Mouse (Mus musculus) forebrain, embryonic 12.5 days (tissue): ENCODE measurements around the gene Ak2. TPM values are rescaled to one million over a fixed set of nuclear protein-coding genes. Genes with fewer than 3 reads are reported as not detected.

Experiments
- ATAC-seq: fragments of 200-750 bp; cut with Nextera tagmentation; 2 replicates; pipeline ENCODE4 v1.8.0; 2017; ENCODE audit warnings: moderate TSS enrichment; ENCODE audit not compliant: low FRiP score
- H3K27ac ChIP-seq: fragments of 300-500 bp; sonication (generic); 2 replicates; pipeline ENCODE4 v1.5.1; 2016; ENCODE audit warnings: mild to moderate bottlenecking
- H3K27me3 ChIP-seq: fragments of 300-500 bp; sonication (generic); 2 replicates; pipeline ENCODE4 v1.6.1; 2016; ENCODE audit warnings: mild to moderate bottlenecking
- H3K36me3 ChIP-seq: fragments of 300-500 bp; sonication (generic); replicated peaks from 2 replicates; pipeline ENCODE4 v1.6.1; 2016; ENCODE audit warnings: mild to moderate bottlenecking
- H3K4me1 ChIP-seq: fragments of 300-500 bp; sonication (generic); 2 replicates; pipeline ENCODE4 v1.6.1; 2016
- H3K4me2 ChIP-seq: fragments of 300-500 bp; sonication (generic); 2 replicates; pipeline ENCODE4 v1.6.1; 2016; ENCODE audit warnings: mild to moderate bottlenecking, moderate library complexity
- H3K4me3 ChIP-seq: fragments of 300-500 bp; sonication (generic); replicated peaks from 2 replicates; pipeline ENCODE4 v1.5.1; 2016; ENCODE audit warnings: mild to moderate bottlenecking
- H3K9ac ChIP-seq: fragments of 300-500 bp; sonication (generic); 2 replicates; pipeline ENCODE4 v1.6.1; 2016; ENCODE audit warnings: mild to moderate bottlenecking
- H3K9me3 ChIP-seq: fragments of 300-500 bp; sonication (generic); 2 replicates; pipeline ENCODE4 v1.6.1; 2016
- WGBS: fragments of 180-500 bp; shearing (Covaris S2); methylation state at CpG from one replicate; pipeline ENCODE4 v1.1.7; 2016; 5-methylcytosine and 5-hydroxymethylcytosine counted together
- polyA plus RNA-seq: library from polyadenylated mRNA; unstranded; fragments of >200 nt; fragmentation: Nextera tagmentation; extraction: Ambion mirVana; gene quantifications from 2 replicates; pipeline ENCODE4 v1.2.1, GENCODE M21; 2016

Gene Ak2
- polyA plus RNA-seq, 1 experiment from 2014 or later = 162 TPM

GRCm38 (mm10) chr4:129034706-129035660 lies 43.2 kb downstream of the Ak2 start:
- Histone ChIP-seq H3K27me3 (0 out of 2 replicates have a peak, but pooled peaks cover 3% of the 10 kb centered on the region), H3K9ac (no peak overlapping the region), H3K36me3 (no peaks in the 10 kb centered on the region), H3K4me1 (peaks cover 9% of the 10 kb centered on the region), H3K9me3 (no peaks in the 10 kb centered on the region), H3K4me3 (no peak overlapping the region), H3K27ac (no peak overlapping the region), H3K4me2 (no peak overlapping the region)
- 61% methylated on average over 13 of the region's 13 CpGs for WGBS
- ATAC-seq = no peak

- no peak overlapping the region for H3K4me2 ChIP-seq
- H3K36me3 ChIP-seq = no peaks in the 10 kb centered on the region
- H3K4me3 ChIP-seq = no peak overlapping the region
- 71% methylated on average over 7 of the region's 7 CpGs for WGBS
- no peak overlapping the region for H3K9ac ChIP-seq
- 0 out of 2 replicates have a peak, but pooled peaks cover 3% of the 10 kb centered on the region for H3K27me3 ChIP-seq
- no peak overlapping the region for H3K27ac ChIP-seq
- peaks cover 9% of the 10 kb centered on the region for H3K4me1 ChIP-seq
- no peaks in the 10 kb centered on the region for H3K9me3 ChIP-seq
- no peak for ATAC-seq
Measured at GRCm38 (mm10) chr4:129035851-129036445, 44.2 kb downstream of the Ak2 start.

- ATAC-seq = no peak
- WGBS = 16% methylated on average over 15 of the region's 15 CpGs
- peaks cover 19% of the 10 kb centered on the region for H3K4me1 ChIP-seq
- H3K27ac ChIP-seq = peak overlapping the region; percentile 92
- H3K4me3 ChIP-seq = peak overlapping the region; percentile 55
- H3K27me3 ChIP-seq = peaks cover 50% of the 10 kb centered on the region
- no peaks in the 10 kb centered on the region for H3K36me3 ChIP-seq
- H3K9me3 ChIP-seq = no peaks in the 10 kb centered on the region
- H3K9ac ChIP-seq = peak overlapping the region; percentile 74
- peak overlapping the region; percentile 94 for H3K4me2 ChIP-seq
Measured at GRCm38 (mm10) chr4:129047721-129048421, 56.1 kb downstream of the Ak2 start.

GRCm38 (mm10) chr4:129048501-129049305 lies 56.9 kb downstream of the Ak2 start:
- Histone ChIP-seq H3K27me3 (peaks cover 49% of the 10 kb centered on the region), H3K4me1 (peaks cover 19% of the 10 kb centered on the region), H3K36me3 (no peaks in the 10 kb centered on the region), H3K9me3 (no peaks in the 10 kb centered on the region), H3K27ac (peak overlapping the region; percentile 92), H3K4me3 (peak overlapping the region; percentile 55), H3K9ac (peak overlapping the region; percentile 74), H3K4me2 (peak overlapping the region; percentile 94)
- peak; percentile 94 for ATAC-seq
- WGBS = under 1% methylated on average over 51 of the region's 52 CpGs

- Histone ChIP-seq H3K4me2 (peak overlapping the region; percentile 94), H3K9me3 (no peaks in the 10 kb centered on the region), H3K9ac (peak overlapping the region; percentile 74), H3K27me3 (peaks cover 47% of the 10 kb centered on the region), H3K4me1 (peaks cover 19% of the 10 kb centered on the region), H3K4me3 (peak overlapping the region; percentile 55), H3K27ac (peak overlapping the region; percentile 92), H3K36me3 (no peaks in the 10 kb centered on the region)
- WGBS = 4% methylated on average over 23 of the region's 23 CpGs
- peak; percentile 18; the same call in 1 of the 2 replicates for ATAC-seq
Measured at GRCm38 (mm10) chr4:129049306-129050011, 57.7 kb downstream of the Ak2 start.

GRCm38 (mm10) chr4:129050365-129050764 lies 58.6 kb downstream of the Ak2 start:
- 80% methylated on average over 4 of the region's 4 CpGs for whole genome bisulfite sequencing
- peaks cover 19% of the 10 kb centered on the region for H3K4me1 ChIP-seq
- H3K4me3 ChIP-seq = no peak overlapping the region
- no peak for ATAC-seq
- H3K36me3 ChIP-seq = no peaks in the 10 kb centered on the region
- H3K9ac ChIP-seq = no peak overlapping the region
- no peak overlapping the region for H3K27ac ChIP-seq
- H3K9me3 ChIP-seq = no peaks in the 10 kb centered on the region
- H3K27me3 ChIP-seq = peaks cover 47% of the 10 kb centered on the region
- no peak overlapping the region for H3K4me2 ChIP-seq

GRCm38 (mm10) chr4:129050901-129051417 lies 59.2 kb downstream of the Ak2 start:
- H3K4me2 ChIP-seq = no peak overlapping the region
- no peak overlapping the region for H3K9ac ChIP-seq
- no peaks in the 10 kb centered on the region for H3K9me3 ChIP-seq
- ATAC-seq = no peak
- H3K4me1 ChIP-seq = peaks cover 19% of the 10 kb centered on the region
- no peaks in the 10 kb centered on the region for H3K36me3 ChIP-seq
- 73% methylated on average over 6 of the region's 6 CpGs for WGBS
- H3K27ac ChIP-seq = no peak overlapping the region
- H3K27me3 ChIP-seq = peaks cover 41% of the 10 kb centered on the region
- H3K4me3 ChIP-seq = no peak overlapping the region

- no peaks in the 10 kb centered on the region for H3K9me3 ChIP-seq
- no peak overlapping the region for H3K27ac ChIP-seq
- WGBS = 34% methylated on average over 11 of the region's 11 CpGs
- no peak overlapping the region for H3K4me2 ChIP-seq
- H3K4me1 ChIP-seq = peaks cover 19% of the 10 kb centered on the region
- H3K36me3 ChIP-seq = no peaks in the 10 kb centered on the region
- ATAC-seq = no peak
- no peak overlapping the region for H3K9ac ChIP-seq
- H3K4me3 ChIP-seq = no peak overlapping the region
- H3K27me3 ChIP-seq = peaks cover 34% of the 10 kb centered on the region
Measured at GRCm38 (mm10) chr4:129051461-129052183, 59.9 kb downstream of the Ak2 start.

GRCm38 (mm10) chr4:129054757-129055156 lies 63.0 kb downstream of the Ak2 start:
- Histone ChIP-seq H3K9me3 (no peaks in the 10 kb centered on the region), H3K9ac (no peak overlapping the region), H3K36me3 (no peaks in the 10 kb centered on the region), H3K4me2 (no peak overlapping the region), H3K27ac (no peak overlapping the region), H3K4me1 (peaks cover 20% of the 10 kb centered on the region), H3K27me3 (peaks cover 20% of the 10 kb centered on the region), H3K4me3 (no peak overlapping the region)
- 88% methylated on average over 12 of the region's 12 CpGs for WGBS
- ATAC-seq = no peak

GRCm38 (mm10) chr4:129055562-129055961 lies 63.8 kb downstream of the Ak2 start:
- Histone ChIP-seq H3K4me1 (peaks cover 20% of the 10 kb centered on the region), H3K36me3 (no peaks in the 10 kb centered on the region), H3K9ac (no peak overlapping the region), H3K4me2 (no peak overlapping the region), H3K9me3 (no peaks in the 10 kb centered on the region), H3K27ac (no peak overlapping the region), H3K27me3 (peaks cover 12% of the 10 kb centered on the region), H3K4me3 (no peak overlapping the region)
- no peak for ATAC-seq
- WGBS = 93% methylated on average over 5 of the region's 5 CpGs
